Mouse (Mus musculus): ENCODE measurements at regions not wholly inside any gene's neighbourhood (a gene's known extent, or its start where the extent isn't known, plus 50 kb on each side); places are given as distances from the start of the nearest gene placed in this dataset.

- TF ChIP-seq POLR2A (IDR thresholded peaks at IDR 0.05; ENCODE audit: borderline replicate concordance, extremely low read depth, insufficient read depth, insufficient read length, poor library complexity, severe bottlenecking): no peak
- no peak for TF ChIP-seq CTCF (IDR thresholded peaks at IDR 0.05; ENCODE audit: borderline replicate concordance, extremely low read depth, insufficient read depth, insufficient read length)
Measured at GRCm38 (mm10) chr3:23457720-23458119, 1381.3 kb downstream of the Tbl1xr1 start.
